Mouse (Mus musculus) testis, adult 10 weeks (tissue): ENCODE measurements around the gene Stpg2. TPM values are rescaled to one million over a fixed set of nuclear protein-coding genes. Genes with fewer than 3 reads are reported as not detected.

Experiments
- polyA plus RNA-seq: library from polyadenylated mRNA; stranded (reverse); fragments of 350-450 nt; fragmentation: Illumina TruSeq; extraction: RNeasy Lipid Tissue Mini Kit (QIAGEN cat#74804); gene quantifications from one replicate; pipeline ENCODE4 v1.2.3, GENCODE M21; 2014; ENCODE audit warnings: low read depth, low replicate concordance

Stpg2 gene
- polyA plus RNA-seq: 40.4 TPM

GRCm38 (mm10) chr3:139205444-139205998 lies at the start of gene Stpg2:
Stpg2 (plus strand) TSS chr3:139205694.

Other genes with a start within 250 kb of the Stpg2 start
- 8.5 TPM for gene Rap1gds1, start 130.5 kb upstream of the Stpg2 start, polyA plus RNA-seq